Mouse (Mus musculus) erythroblast, embryonic 14.5 days (primary cell): ENCODE data around the gene Man2a2.

Experiments used
- GATA1 ChIP-seq: IDR thresholded peaks from 2 replicates; pipeline ENCODE4 v1.6.1; 2012; ENCODE audit warnings: low read length, inconsistent platforms, mixed read lengths
- TAL1 ChIP-seq: IDR thresholded peaks from 3 replicates; pipeline ENCODE4 v1.6.1; 2012; ENCODE audit warnings: low read length, inconsistent platforms, mixed read lengths

GRCm38 (mm10) chr7:80417601-80418000 lies 46.4 kb upstream of the Man2a2 start:
- TF ChIP-seq GATA1 (no peak), TAL1 (no peak)
